Mouse (Mus musculus): Measurements from ENCODE around the gene Habp2. TPM values are rescaled to one million over a fixed set of nuclear protein-coding genes. Genes with fewer than 3 reads are reported as not detected.
A peak's percentile ranks its signal among the peaks of the same experiment; 100 is the strongest.
"Not testable (repeated sequence)": the region's sequence is repeated elsewhere in the genome, so short reads cannot be mapped to it uniquely, and the experiment has no call there.

The Habp2 gene
- polyA plus RNA-seq, 1 experiment: not detected

DNA sequence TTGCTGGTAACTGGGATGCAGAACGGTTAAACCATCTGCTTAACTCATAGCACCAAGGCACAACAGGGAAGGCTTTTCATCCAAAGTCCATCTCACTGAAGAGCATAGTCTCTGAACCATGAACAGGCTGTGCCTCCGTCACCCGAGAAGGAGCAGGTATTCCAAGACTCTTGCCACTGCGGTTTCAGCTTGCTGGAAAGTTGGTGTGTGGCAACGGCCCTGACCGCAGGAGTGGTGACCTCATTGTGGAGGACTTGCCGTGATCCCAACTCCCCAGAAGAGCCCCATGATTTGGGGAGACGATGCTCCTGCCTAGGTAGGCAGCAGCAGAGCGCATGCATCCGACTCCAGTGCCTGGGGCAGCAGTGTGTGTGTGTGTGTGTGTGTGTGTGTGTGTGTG, 66.8 kb downstream of the Habp2 start:
- Histone ChIP-seq H3K36me3 (replicated peaks; ENCODE audit: low read length) (no peaks in the 10 kb centered on the region), H3K9me3 (peaks cover 12% of the 10 kb centered on the region), H3K4me3 (replicated peaks) (no peak overlapping the region), H3K27me3 (replicated peaks) (peaks cover 24% of the 10 kb centered on the region), H3K4me1 (peaks cover 20% of the 10 kb centered on the region)
- no peak for TF ChIP-seq FLI1 (IDR thresholded peaks at IDR 0.05; ENCODE audit: low read length)
- TF ChIP-seq GATA1 (IDR thresholded peaks at IDR 0.05; ENCODE audit: borderline replicate concordance, low read length): no peak

GRCm38 (mm10) chr19:56355201-56355600, 68.3 kb downstream of the Habp2 start:
- TF ChIP-seq GATA1 (IDR thresholded peaks at IDR 0.05; ENCODE audit: borderline replicate concordance, low read length): no peak
- no peak for TF ChIP-seq FLI1 (IDR thresholded peaks at IDR 0.05; ENCODE audit: low read length)
- Histone ChIP-seq H3K4me3 (replicated peaks) (no peak overlapping the region), H3K4me1 (peaks cover 29% of the 10 kb centered on the region), H3K36me3 (replicated peaks; ENCODE audit: low read length) (no peaks in the 10 kb centered on the region), H3K9me3 (peaks cover 12% of the 10 kb centered on the region), H3K27me3 (replicated peaks) (peaks cover 17% of the 10 kb centered on the region)

- peaks cover 12% of the 10 kb centered on the region for H3K9me3 ChIP-seq
- peaks cover 29% of the 10 kb centered on the region for H3K4me1 ChIP-seq
- TF ChIP-seq FLI1 (IDR thresholded peaks at IDR 0.05; ENCODE audit: low read length) (no peak), GATA1 (IDR thresholded peaks at IDR 0.05; ENCODE audit: borderline replicate concordance, low read length) (no peak)
- peak overlapping the region; percentile 72 for H3K4me3 ChIP-seq (replicated peaks)
- H3K36me3 ChIP-seq (replicated peaks; ENCODE audit: low read length): no peaks in the 10 kb centered on the region
- peaks cover 20% of the 10 kb centered on the region for H3K27me3 ChIP-seq (replicated peaks)
Observed at GRCm38 (mm10) chr19:56356480-56357373, 69.8 kb downstream of the Habp2 start.

GRCm38 (mm10) chr19:56357374-56357708, 70.4 kb downstream of the Habp2 start:
- H3K27me3 ChIP-seq (replicated peaks): peaks cover 26% of the 10 kb centered on the region
- peaks cover 29% of the 10 kb centered on the region for H3K4me1 ChIP-seq
- H3K36me3 ChIP-seq (replicated peaks; ENCODE audit: low read length); H3K9me3 ChIP-seq; H3K4me3 ChIP-seq (replicated peaks): not testable (repeated sequence)

- Histone ChIP-seq H3K36me3 (replicated peaks; ENCODE audit: low read length) (no peaks in the 10 kb centered on the region), H3K4me3 (replicated peaks) (no peak overlapping the region), H3K27me3 (replicated peaks) (peaks cover 32% of the 10 kb centered on the region), H3K9me3 (no peaks in the 10 kb centered on the region), H3K4me1 (peaks cover 29% of the 10 kb centered on the region)
- TF ChIP-seq GATA1 (IDR thresholded peaks at IDR 0.05; ENCODE audit: borderline replicate concordance, low read length): no peak
- TF ChIP-seq FLI1 (IDR thresholded peaks at IDR 0.05; ENCODE audit: low read length): no peak
Observed at GRCm38 (mm10) chr19:56358890-56359289, 72.0 kb downstream of the Habp2 start.

DNA sequence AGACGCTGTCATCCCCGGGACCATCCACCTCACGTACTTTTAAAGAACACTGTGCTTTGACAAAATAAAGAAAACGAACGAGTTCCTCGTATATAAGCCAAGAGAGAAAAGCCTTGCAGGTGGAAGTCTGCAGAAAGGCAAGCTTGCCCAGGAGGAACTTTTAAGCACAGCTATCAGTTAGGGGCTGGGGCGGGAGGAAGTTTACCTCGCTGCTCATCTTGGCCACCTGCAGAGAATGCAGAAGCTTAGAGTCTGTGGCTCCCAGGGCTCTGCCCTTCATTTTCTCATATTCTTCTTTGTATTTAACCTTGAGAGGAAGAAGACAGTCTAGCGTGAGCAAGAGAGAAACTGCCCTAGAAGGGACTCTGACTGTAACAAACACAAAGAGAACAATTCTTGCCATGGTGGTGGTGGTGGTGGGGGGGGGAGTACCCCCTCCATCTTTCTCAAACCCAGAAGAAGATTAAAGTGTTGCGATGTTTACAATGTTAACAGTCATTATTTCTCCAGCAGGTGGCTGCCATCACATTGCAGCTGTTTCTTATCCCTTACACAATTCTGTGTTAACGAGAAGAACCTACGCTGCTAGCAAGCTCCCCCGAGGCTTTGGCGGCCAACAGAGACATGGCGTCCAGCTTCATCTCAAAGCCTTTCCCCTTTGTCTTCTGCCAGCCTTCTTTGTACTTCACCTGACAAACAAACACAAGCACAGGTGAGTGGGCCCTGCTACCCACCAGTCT, 77.0 kb downstream of the Habp2 start:
- H3K27me3 ChIP-seq (replicated peaks): peaks cover 44% of the 10 kb centered on the region
- H3K36me3 ChIP-seq (replicated peaks; ENCODE audit: low read length): no peaks in the 10 kb centered on the region
- H3K4me1 ChIP-seq: peaks cover 20% of the 10 kb centered on the region
- H3K4me3 ChIP-seq (replicated peaks): no peak overlapping the region
- no peak for TF ChIP-seq GATA1 (IDR thresholded peaks at IDR 0.05; ENCODE audit: borderline replicate concordance, low read length)
- no peak for TF ChIP-seq FLI1 (IDR thresholded peaks at IDR 0.05; ENCODE audit: low read length)
- no peaks in the 10 kb centered on the region for H3K9me3 ChIP-seq

GRCm38 (mm10) chr19:56364563-56364962, 77.6 kb downstream of the Habp2 start:
- no peaks in the 10 kb centered on the region for H3K36me3 ChIP-seq (replicated peaks; ENCODE audit: low read length)
- TF ChIP-seq FLI1 (IDR thresholded peaks at IDR 0.05; ENCODE audit: low read length) (no peak), GATA1 (IDR thresholded peaks at IDR 0.05; ENCODE audit: borderline replicate concordance, low read length) (no peak)

DNA sequence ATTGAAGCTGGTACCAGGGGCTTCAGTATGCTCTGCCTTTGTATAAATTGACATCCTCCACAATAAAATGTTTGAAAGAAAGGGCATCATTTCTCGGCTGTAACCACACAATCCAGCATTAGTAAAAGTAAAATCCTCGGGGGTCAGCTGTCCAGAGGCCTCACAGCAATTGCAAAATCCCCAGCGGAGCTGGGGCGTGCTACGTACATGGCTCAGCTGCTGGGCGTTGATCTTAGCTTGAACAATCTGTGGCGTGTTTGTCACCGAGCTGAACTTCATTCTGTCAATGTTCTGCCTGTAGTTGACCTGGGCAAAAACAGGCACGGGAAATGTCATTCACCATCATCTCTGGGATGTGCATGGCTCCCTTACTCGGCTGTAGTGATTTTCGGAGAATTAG, 79.2 kb downstream of the Habp2 start:
- H3K4me1 ChIP-seq: peaks cover 35% of the 10 kb centered on the region
- no peak overlapping the region for H3K4me3 ChIP-seq (replicated peaks)
- H3K9me3 ChIP-seq: no peaks in the 10 kb centered on the region
- no peaks in the 10 kb centered on the region for H3K36me3 ChIP-seq (replicated peaks; ENCODE audit: low read length)
- TF ChIP-seq GATA1 (IDR thresholded peaks at IDR 0.05; ENCODE audit: borderline replicate concordance, low read length): no peak
- TF ChIP-seq FLI1 (IDR thresholded peaks at IDR 0.05; ENCODE audit: low read length): no peak
- peaks cover 45% of the 10 kb centered on the region for H3K27me3 ChIP-seq (replicated peaks)

More at GRCm38 (mm10) chr19:56364563-56364962, 77.6 kb downstream of the Habp2 start:
- Histone ChIP-seq H3K4me3 (replicated peaks) (no peak overlapping the region), H3K9me3 (no peaks in the 10 kb centered on the region), H3K27me3 (replicated peaks) (peaks cover 48% of the 10 kb centered on the region), H3K4me1 (peaks cover 20% of the 10 kb centered on the region)

GRCm38 (mm10) chr19:56366625-56367024, 79.7 kb downstream of the Habp2 start:
- Histone ChIP-seq H3K4me3 (replicated peaks) (no peak overlapping the region), H3K4me1 (peaks cover 35% of the 10 kb centered on the region), H3K36me3 (replicated peaks; ENCODE audit: low read length) (no peaks in the 10 kb centered on the region), H3K9me3 (no peaks in the 10 kb centered on the region), H3K27me3 (replicated peaks) (peaks cover 41% of the 10 kb centered on the region)
- no peak for TF ChIP-seq FLI1 (IDR thresholded peaks at IDR 0.05; ENCODE audit: low read length)

DNA sequence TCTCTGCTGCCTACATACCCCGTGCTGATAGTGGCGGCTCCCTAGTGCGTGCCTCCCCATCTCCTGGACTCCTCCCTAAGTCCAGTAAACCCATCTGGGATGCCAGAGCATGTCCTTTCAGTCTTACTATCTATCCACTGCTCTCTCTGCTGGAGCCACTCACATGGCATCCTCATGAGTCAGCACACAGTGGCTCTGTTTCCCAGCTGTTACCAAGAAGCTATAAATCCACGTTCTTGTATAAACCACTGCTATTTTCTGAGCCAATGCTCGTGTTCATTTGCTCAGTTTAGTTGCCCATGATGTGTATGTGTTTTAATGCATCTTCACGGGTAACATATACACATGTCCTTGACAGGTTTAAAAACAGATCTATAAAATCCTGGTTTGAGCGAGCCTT, 80.8 kb downstream of the Habp2 start:
- peaks cover 31% of the 10 kb centered on the region for H3K27me3 ChIP-seq (replicated peaks)

More for the DNA sequence above, 80.8 kb downstream of the Habp2 start:
- TF ChIP-seq GATA1 (IDR thresholded peaks at IDR 0.05; ENCODE audit: borderline replicate concordance, low read length) (no peak), FLI1 (IDR thresholded peaks at IDR 0.05; ENCODE audit: low read length) (no peak)
- H3K4me1 ChIP-seq: peaks cover 35% of the 10 kb centered on the region
- H3K4me3 ChIP-seq (replicated peaks): no peak overlapping the region
- no peaks in the 10 kb centered on the region for H3K36me3 ChIP-seq (replicated peaks; ENCODE audit: low read length)
- no peaks in the 10 kb centered on the region for H3K9me3 ChIP-seq
